Mouse (Mus musculus) CH12.LX (cell line): ENCODE data around the gene Mcam. TPM values are rescaled to one million over a fixed set of nuclear protein-coding genes. Genes with fewer than 3 reads are reported as not detected.
A peak's percentile ranks its signal among the peaks of the same experiment; 100 is the strongest.

Experiments used
- DNase-seq: peaks from one replicate; pipeline ENCODE4 v3.0.0-alpha.2; 2013; ENCODE audit errors: extremely low read depth
- H3K27ac ChIP-seq: 2 replicates; pipeline ENCODE4 v1.5.1; 2012; ENCODE audit warnings: low read depth, mild to moderate bottlenecking, control low read depth, moderate library complexity; ENCODE audit not compliant: insufficient read depth
- H3K27me3 ChIP-seq: replicated peaks from 2 replicates; pipeline ENCODE3; 2012; ENCODE audit warnings: inconsistent platforms
- H3K36me3 ChIP-seq, 2 experiments: replicated peaks in 1 of 2; 2 replicates each; pipeline versions ENCODE3 to v1.6.1; 2012; ENCODE audit warnings: inconsistent platforms in 1 of 2, low read length in 1 of 2, mild to moderate bottlenecking in 1 of 2, mixed read lengths in 1 of 2, moderate library complexity in 1 of 2; ENCODE audit not compliant: control insufficient read depth in 1 of 2, insufficient read depth in 1 of 2
- H3K4me1 ChIP-seq, 2 experiments: 2 replicates each; pipeline ENCODE4 v1.6.1; 2012; ENCODE audit warnings: inconsistent platforms in 1 of 2, moderate library complexity in 1 of 2; ENCODE audit not compliant: insufficient read depth in 2 of 2, control insufficient read depth in 1 of 2
- H3K4me2 ChIP-seq: 2 replicates; pipeline ENCODE4 v1.6.1; 2012; ENCODE audit warnings: low read depth, mild to moderate bottlenecking, control low read depth; ENCODE audit not compliant: poor library complexity, insufficient read depth, severe bottlenecking
- H3K4me3 ChIP-seq, 3 experiments: fragments of 150-350 bp in 1 of 3; sonication (generic) in 1 of 3; replicated peaks in 1 of 3; 2 replicates each; pipeline versions ENCODE3 to v1.5.1; 2011 to 2012; ENCODE audit warnings: low read depth in 2 of 3, low read length in 2 of 3, mild to moderate bottlenecking in 2 of 3, moderate library complexity in 2 of 3, control low read depth in 1 of 3, improper control_type of control experiment in 1 of 3, inconsistent platforms in 1 of 3, mixed read lengths in 1 of 3; ENCODE audit not compliant: poor library complexity in 1 of 3
- H3K79me2 ChIP-seq: replicated peaks from 2 replicates; pipeline ENCODE4 v1.6.1; 2012; ENCODE audit warnings: mild to moderate bottlenecking, moderate library complexity; ENCODE audit not compliant: control insufficient read depth, poor library complexity, insufficient read depth, severe bottlenecking; ENCODE audit errors: extremely low read depth
- H3K9ac ChIP-seq: 2 replicates; pipeline ENCODE4 v1.6.1; 2012; ENCODE audit warnings: low read depth, mild to moderate bottlenecking, control low read depth, moderate library complexity; ENCODE audit not compliant: insufficient read depth
- H3K9me3 ChIP-seq: replicated peaks from 2 replicates; pipeline ENCODE3; 2012; ENCODE audit warnings: low read length, inconsistent platforms, mixed read lengths
- BHLHE40 ChIP-seq: IDR thresholded peaks from 2 replicates; pipeline ENCODE4 v1.6.1; 2011; ENCODE audit warnings: mild to moderate bottlenecking, low read depth, low read length, improper control_type of control experiment
- CHD2 ChIP-seq: IDR thresholded peaks from 2 replicates; pipeline ENCODE4 v1.6.1; 2011; ENCODE audit warnings: low read length, improper control_type of control experiment
- CTCF ChIP-seq, 2 experiments: IDR thresholded peaks in 1 of 2; conservative IDR thresholded peaks in 1 of 2; 2 replicates each; pipeline ENCODE4 v1.5.1; 2011 to 2012; ENCODE audit warnings: low read depth in 2 of 2, low read length in 2 of 2, improper control_type of control experiment in 1 of 2, inconsistent platforms in 1 of 2, mild to moderate bottlenecking in 1 of 2, moderate library complexity in 1 of 2
- E2F4 ChIP-seq: IDR thresholded peaks from 2 replicates; pipeline ENCODE4 v1.6.1; 2011; ENCODE audit warnings: low read depth, low read length, improper control_type of control experiment; ENCODE audit not compliant: insufficient replicate concordance
- EP300 ChIP-seq: IDR thresholded peaks from 2 replicates; pipeline ENCODE4 v1.6.1; 2011; ENCODE audit warnings: low read length, improper control_type of control experiment
- IRF4 ChIP-seq: IDR thresholded peaks from 2 replicates; pipeline ENCODE4 v1.6.1; 2014; ENCODE audit warnings: low read depth, mild to moderate bottlenecking, inconsistent platforms, low read length, improper control_type of control experiment
- JUN ChIP-seq: IDR thresholded peaks from 2 replicates; pipeline ENCODE4 v1.6.1; 2011; ENCODE audit warnings: low read depth, mild to moderate bottlenecking, low read length, improper control_type of control experiment, moderate library complexity; ENCODE audit not compliant: insufficient read depth
- MAX ChIP-seq: IDR thresholded peaks from 2 replicates; pipeline ENCODE4 v1.6.1; 2011; ENCODE audit warnings: low read length, improper control_type of control experiment
- MAZ ChIP-seq: IDR thresholded peaks from 2 replicates; pipeline ENCODE4 v1.6.1; 2012; ENCODE audit warnings: low read depth, mild to moderate bottlenecking, inconsistent platforms, low read length, improper control_type of control experiment, moderate library complexity
- MEF2A ChIP-seq: IDR thresholded peaks from 2 replicates; pipeline ENCODE4 v1.6.1; 2014; ENCODE audit warnings: low read depth, mild to moderate bottlenecking, inconsistent platforms, low read length, improper control_type of control experiment, borderline replicate concordance
- MXI1 ChIP-seq: IDR thresholded peaks from 2 replicates; pipeline ENCODE4 v1.6.1; 2011; ENCODE audit warnings: mild to moderate bottlenecking, low read depth, low read length, improper control_type of control experiment
- MYC ChIP-seq: IDR thresholded peaks from 2 replicates; pipeline ENCODE4 v1.6.1; 2011; ENCODE audit warnings: low read depth, mild to moderate bottlenecking, improper control_type of control experiment, low read length
- NELFE ChIP-seq: IDR thresholded peaks from 2 replicates; pipeline ENCODE4 v1.6.1; 2011; ENCODE audit warnings: low read depth, low read length, improper control_type of control experiment
- PAX5 ChIP-seq: IDR thresholded peaks from 2 replicates; pipeline ENCODE4 v1.6.1; 2012; ENCODE audit warnings: low read length, inconsistent platforms, mixed read lengths
- POLR2A ChIP-seq: IDR thresholded peaks from 2 replicates; pipeline ENCODE4 v1.6.1; 2011; ENCODE audit warnings: low read depth, mild to moderate bottlenecking, improper control_type of control experiment, low read length
- POLR2AphosphoS2 ChIP-seq: IDR thresholded peaks from 2 replicates; pipeline ENCODE4 v1.6.1; 2011; ENCODE audit warnings: low read depth, low read length, improper control_type of control experiment
- RCOR1 ChIP-seq: conservative IDR thresholded peaks from 2 replicates; pipeline ENCODE4 v1.6.1; 2012; ENCODE audit warnings: low read depth, mild to moderate bottlenecking, inconsistent platforms, low read length, improper control_type of control experiment
- SIN3A ChIP-seq: IDR thresholded peaks from 2 replicates; pipeline ENCODE4 v1.6.1; 2012; ENCODE audit warnings: low read length, improper control_type of control experiment, inconsistent platforms
- TCF12 ChIP-seq: IDR thresholded peaks from 2 replicates; pipeline ENCODE4 v1.6.1; 2014; ENCODE audit warnings: low read depth, mild to moderate bottlenecking, inconsistent platforms, low read length, improper control_type of control experiment
- UBTF ChIP-seq: IDR thresholded peaks from 2 replicates; pipeline ENCODE4 v1.6.1; 2012; ENCODE audit warnings: low read depth, mild to moderate bottlenecking, inconsistent platforms, low read length, improper control_type of control experiment, moderate library complexity
- ZC3H11A ChIP-seq: IDR thresholded peaks from 2 replicates; pipeline ENCODE4 v1.6.1; 2012; ENCODE audit warnings: low read depth, mild to moderate bottlenecking, inconsistent platforms, low read length, improper control_type of control experiment
- ZNF384 ChIP-seq: IDR thresholded peaks from 2 replicates; pipeline ENCODE4 v1.6.1; 2012; ENCODE audit warnings: low read depth, low read length, improper control_type of control experiment, inconsistent platforms
- dilution Hi-C: fragments of 300-500 bp; cut with MboI; formaldehyde crosslinking; loops from 2 replicates; pipeline ENCODE4 v1.14.3; 2020; ENCODE audit warnings: low sequenced_read_pairs; ENCODE audit not compliant: extremely low pct_unique_long_range_greater_than_20kb, extremely low pct_ligation_motif_present
- in situ Hi-C: fragments of 300-500 bp; cut with MboI; formaldehyde crosslinking; loops from 3 replicates; pipeline ENCODE4 v1.14.3; 2019; ENCODE audit warnings: low sequenced_read_pairs, low pct_ligation_motif_present, low pct_unique_long_range_greater_than_20kb, mixed read lengths
- polyA plus RNA-seq: library from polyadenylated mRNA; unstranded; fragments of >175 nt; gene quantifications from 2 replicates; pipeline ENCODE4 v1.2.1, GENCODE M21; 2012; ENCODE audit warnings: low read depth; ENCODE audit not compliant: insufficient read length
- total RNA-seq, 2 experiments: library from RNA; depleted of rRNA; stranded (reverse); fragments of 300-350 nt in 1 of 2; fragments of >200 nt in 1 of 2; gene quantifications; 2 replicates each; pipeline ENCODE4 v1.2.3; 2012 to 2014

The Mcam gene
- total and polyA plus RNA-seq, 3 experiments: 0.40 to 0.98 (median 0.56) TPM

DNA sequence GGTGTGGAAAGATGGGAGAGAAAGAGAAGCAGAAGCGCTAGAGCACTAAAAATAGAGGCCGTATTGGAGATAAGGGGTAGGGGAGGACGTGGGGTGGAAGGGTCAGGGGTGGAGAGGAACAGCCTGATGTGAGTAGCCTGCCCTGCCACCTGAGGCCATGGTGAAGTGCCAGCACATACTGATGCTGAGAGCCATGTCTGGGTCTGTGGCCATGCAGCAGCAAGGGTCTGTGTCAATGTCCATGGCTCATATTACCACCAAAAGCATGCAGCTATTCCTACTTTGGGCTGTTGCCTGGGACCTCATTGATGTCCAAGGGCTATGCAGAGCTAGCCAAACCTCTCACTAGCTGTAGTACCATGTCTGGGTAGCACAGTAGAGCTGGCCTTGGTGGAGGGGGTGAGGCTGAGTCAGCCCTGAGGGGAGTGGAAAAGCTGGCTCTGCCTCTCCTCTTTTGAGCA is 36.5 kb downstream of the Mcam start:
- peaks cover 7% of the 10 kb centered on the region; the same call in 1 of the 2 replicates for H3K79me2 ChIP-seq
- no peaks in the 10 kb centered on the region for H3K9me3 ChIP-seq
- H3K27me3 ChIP-seq: no peaks in the 10 kb centered on the region
- H3K4me1 ChIP-seq: peaks cover 4 to 47% of the 10 kb centered on the region in 2 experiments; a peak in 3 of 4 replicates
- peaks cover 27 to 72% of the 10 kb centered on the region in 2 experiments for H3K36me3 ChIP-seq
- dilution Hi-C loops (no loop called here), in situ Hi-C loops (no loop called here)
- H3K9ac ChIP-seq: no peak overlapping the region
- no peak for DNase-seq
- H3K4me3 ChIP-seq: no peak overlapping the region
- H3K27ac ChIP-seq: no peak overlapping the region
- no peak overlapping the region for H3K4me2 ChIP-seq
- no peak for TF ChIP-seq RCOR1
- TF ChIP-seq TCF12: no peak
- no peak for TF ChIP-seq MXI1
- no peak for TF ChIP-seq UBTF
- TF ChIP-seq NELFE: no peak
- no peak for TF ChIP-seq E2F4
- no peak for TF ChIP-seq POLR2A
- no peak for TF ChIP-seq POLR2AphosphoS2

DNA sequence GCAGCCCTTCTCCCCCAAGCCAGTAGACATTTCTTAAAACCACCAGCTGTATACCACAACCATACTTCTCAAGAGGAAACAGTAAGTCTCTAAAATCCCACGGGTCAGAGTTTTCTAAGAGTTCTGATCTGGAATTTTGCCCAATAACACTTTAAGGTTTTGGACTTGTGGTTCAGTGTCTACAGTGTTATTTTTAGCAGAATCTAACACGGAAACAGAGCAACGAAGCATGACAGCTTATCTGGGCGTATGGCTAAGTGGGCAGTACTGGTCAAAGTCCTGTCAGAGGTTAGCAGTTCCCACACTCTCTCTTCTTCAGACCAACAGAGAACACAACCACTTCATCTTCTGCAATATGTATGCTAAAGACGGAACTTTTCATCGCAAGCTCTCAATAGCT is 41.3 kb downstream of the Mcam start:
- dilution Hi-C loops (no loop called here), in situ Hi-C loops (no loop called here)
- peak overlapping the region; percentile 41 for H3K9ac ChIP-seq
- no peaks in the 10 kb centered on the region for H3K27me3 ChIP-seq
- peak overlapping the region; percentile 65 for H3K4me2 ChIP-seq
- DNase-seq: peak; percentile 41
- peaks cover 13 to 59% of the 10 kb centered on the region in 2 experiments for H3K4me1 ChIP-seq
- H3K27ac ChIP-seq: peak overlapping the region; percentile 60
- H3K9me3 ChIP-seq: no peaks in the 10 kb centered on the region
- TF ChIP-seq ZNF384 (no peak), E2F4 (no peak), JUN (no peak), SIN3A (no peak), CTCF (conservative IDR thresholded peaks at IDR 0.05 in 1 of 2, IDR thresholded peaks at IDR 0.05 in 1 of 2; ENCODE audit: low read depth in 2 of 2, low read length in 2 of 2) (no peak), IRF4 (no peak), MAZ (no peak), CHD2 (no peak), MYC (no peak), EP300 (0 out of 2 replicates have a peak, but pooled peaks have one; percentile 4), BHLHE40 (no peak), POLR2A (no peak), MEF2A (peak; percentile 67; the same call in 1 of the 2 replicates), ZC3H11A (no peak), PAX5 (no peak), MAX (no peak), UBTF (no peak)
- no peak overlapping the region for H3K4me3 ChIP-seq
- peaks cover 15 to 53% of the 10 kb centered on the region in 2 experiments for H3K36me3 ChIP-seq
- H3K79me2 ChIP-seq: peaks cover 12% of the 10 kb centered on the region; the same call in 1 of the 2 replicates
